Mouse (Mus musculus) 3134 (cell line): ENCODE measurements at regions not wholly inside any gene's neighbourhood (a gene's known extent, or its start where the extent isn't known, plus 50 kb on each side); places are given as distances from the start of the nearest gene placed in this dataset.

ENCODE experiments used
- DNase-seq: peaks from one replicate; pipeline ENCODE4 v3.0.0-alpha.2; 2011; ENCODE audit warnings: low spot score; ENCODE audit not compliant: insufficient read length; ENCODE audit errors: extremely low read depth

- DNase-seq, result no peak
Measured at GRCm38 (mm10) chr15:24751480-24752157, 661.9 kb downstream of the Basp1 start.

- DNase-seq, result no peak
Measured at GRCm38 (mm10) chr15:24743240-24743639, 670.3 kb downstream of the Basp1 start.

- no peak for DNase-seq
Measured at GRCm38 (mm10) chr15:24725170-24725569, 688.4 kb downstream of the Basp1 start.

GRCm38 (mm10) chr15:24724664-24725063, 688.9 kb downstream of the Basp1 start:
- no peak for DNase-seq

DNA sequence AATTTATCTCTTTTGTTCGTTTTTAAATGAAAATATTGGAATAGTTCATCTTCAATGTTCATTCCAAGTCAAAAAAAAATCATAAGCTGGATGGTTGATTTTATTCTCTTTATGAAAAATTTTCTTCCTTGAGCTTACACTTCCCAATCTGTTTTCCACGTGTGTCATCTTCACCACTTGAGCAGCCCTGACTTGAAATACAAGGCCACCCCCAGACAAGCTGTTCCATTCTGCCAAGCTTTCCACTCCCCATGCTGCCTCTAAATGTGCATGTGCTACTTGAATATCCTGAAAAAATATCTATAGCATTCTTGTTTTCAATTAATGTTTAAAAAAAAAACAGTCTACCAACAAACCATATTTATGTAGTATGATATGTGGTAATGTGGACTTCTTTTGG, 693.2 kb downstream of the Basp1 start:
- no peak for DNase-seq

DNA sequence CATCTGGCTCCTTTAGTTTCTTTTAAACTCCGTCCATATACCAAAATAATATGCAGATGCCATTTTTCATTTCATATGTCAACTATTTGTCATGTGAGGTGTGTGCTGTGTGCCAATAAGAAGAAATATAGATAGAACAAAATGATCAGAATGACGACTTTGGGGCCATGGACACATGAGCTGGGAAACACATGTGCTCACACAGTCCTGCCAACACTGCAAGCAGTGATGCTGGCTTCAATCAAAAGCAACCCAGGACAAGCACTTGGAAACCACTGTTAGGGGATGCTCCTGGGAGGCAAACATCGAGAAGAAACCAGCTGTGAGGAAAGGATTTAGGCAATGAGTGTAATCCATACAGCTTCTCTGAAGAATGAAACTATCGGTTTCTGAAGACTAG, 731.4 kb downstream of the Basp1 start:
- no peak for DNase-seq

GRCm38 (mm10) chr15:24648938-24649337, 764.6 kb downstream of the Basp1 start:
- no peak for DNase-seq

DNA sequence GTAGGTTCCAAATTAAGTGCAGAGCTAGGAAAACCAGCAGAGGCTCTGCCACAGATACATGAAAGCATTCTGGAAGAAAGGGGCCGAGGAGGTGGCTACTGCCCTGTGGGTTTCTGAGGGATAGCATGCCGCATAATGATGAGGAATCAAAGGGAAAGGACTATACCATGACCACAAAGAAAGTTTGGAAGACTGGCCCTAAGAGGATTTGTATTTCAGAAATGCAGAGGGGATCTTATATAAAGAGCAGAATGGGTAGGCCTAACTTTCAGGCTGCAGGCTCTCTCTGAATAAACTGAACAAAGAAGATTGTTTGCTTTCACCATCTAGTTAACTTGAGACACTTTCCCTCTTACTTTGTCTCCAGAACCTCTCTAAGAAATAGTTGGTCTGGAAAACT, 777.9 kb downstream of the Basp1 start:
- no peak for DNase-seq

DNA sequence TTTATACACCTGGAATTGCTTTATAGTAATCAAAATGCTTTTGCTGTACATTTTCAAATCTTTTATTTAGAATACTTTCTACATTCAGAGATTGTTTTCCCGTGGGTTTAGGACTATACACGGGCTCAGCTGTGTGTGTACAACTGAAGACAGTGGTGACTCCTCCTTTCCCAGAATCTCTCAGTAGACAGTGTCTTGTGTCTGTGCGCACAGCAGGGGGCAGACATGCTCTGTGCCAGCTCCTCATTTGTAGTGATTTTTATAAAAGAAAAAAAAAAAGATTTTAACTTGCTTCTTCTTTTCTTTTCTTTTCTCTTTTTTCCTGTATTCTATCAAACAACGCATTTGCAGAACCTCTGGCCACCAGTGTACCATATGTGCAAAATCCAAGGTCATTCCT, 817.3 kb downstream of the Basp1 start:
- DNase-seq, result no peak

GRCm38 (mm10) chr15:24588943-24589342, 824.6 kb downstream of the Basp1 start:
- no peak for DNase-seq

DNA sequence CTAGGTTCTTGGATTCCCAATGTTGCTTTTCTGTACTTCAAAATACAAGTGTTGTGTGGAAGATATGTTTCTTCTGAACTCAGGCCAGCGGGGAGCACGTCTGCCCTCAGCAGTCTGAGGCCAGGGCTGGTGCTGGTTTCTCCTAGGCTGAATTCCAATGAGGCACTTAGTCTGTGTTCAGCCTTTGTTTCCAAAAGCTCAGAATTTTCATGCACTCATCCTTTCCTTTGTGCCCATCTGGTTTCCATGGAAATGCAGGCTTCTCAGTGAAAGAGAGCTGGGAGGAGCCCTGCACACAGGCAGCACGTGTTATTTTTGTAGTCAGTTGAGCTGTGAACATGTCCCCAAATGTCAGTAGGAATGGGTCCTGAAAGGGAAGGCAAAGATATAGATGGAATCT, 846.6 kb downstream of the Basp1 start:
- no peak for DNase-seq

DNA sequence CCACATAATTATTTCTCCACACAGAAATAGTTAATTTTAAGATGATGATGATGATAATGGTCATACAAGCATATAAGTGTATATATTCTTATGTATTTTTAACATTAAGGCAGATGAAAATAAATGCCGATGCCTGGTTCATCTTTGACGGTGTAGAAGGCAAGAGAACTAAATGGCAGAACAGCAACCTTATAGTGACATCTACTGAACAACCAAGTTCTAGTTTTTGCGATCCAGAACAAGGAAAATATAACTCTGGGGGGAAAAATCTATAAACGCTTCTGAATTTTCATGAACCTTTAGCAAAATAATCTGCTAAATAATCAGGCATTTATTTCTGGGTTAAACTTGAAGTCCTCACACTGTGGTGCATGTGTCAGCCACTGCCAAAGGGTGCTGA, 856.8 kb downstream of the Basp1 start:
- no peak for DNase-seq

DNA sequence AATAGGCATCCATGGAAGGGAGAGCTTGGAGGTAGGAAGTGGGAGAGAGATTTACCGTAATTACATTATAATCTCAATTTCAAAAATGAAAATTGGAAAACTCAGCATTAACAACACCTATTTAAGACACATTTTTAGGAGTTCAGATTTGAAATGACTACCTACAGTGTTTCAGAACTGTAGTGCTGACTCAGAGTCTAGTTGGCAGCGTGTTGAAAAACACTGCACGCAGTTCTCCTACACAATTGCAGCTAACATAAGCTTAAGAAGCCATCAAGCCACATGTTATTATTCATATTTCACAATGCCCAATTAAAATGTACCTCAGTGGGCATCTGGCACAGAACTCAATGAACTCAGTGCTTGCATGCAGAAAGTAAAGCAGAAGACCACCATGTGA, 863.5 kb downstream of the Basp1 start:
- no peak for DNase-seq

DNA sequence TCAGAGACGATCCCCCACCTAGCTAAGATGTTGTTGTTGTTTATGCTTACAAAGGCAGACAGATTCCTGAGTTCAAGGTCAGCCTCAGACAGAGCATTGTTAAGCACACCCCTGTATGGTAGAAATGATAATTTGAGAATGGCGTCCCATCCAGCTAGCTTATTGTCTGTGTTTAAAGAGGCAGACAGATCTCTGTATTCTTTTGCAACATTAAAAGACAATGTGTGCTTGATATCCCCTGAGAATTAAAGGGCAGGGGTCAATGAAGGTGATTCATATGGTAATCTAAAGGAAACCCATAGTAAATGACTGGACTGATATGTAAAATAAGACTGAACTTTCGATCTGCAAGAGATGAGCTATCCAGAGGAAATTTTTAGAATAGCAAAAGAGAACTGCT, 883.5 kb downstream of the Basp1 start:
- no peak for DNase-seq

- no peak for DNase-seq
Measured at GRCm38 (mm10) chr15:24527379-24527778, 886.2 kb downstream of the Basp1 start.

GRCm38 (mm10) chr15:24513926-24514325, 899.6 kb downstream of the Basp1 start:
- DNase-seq, result no peak

DNA sequence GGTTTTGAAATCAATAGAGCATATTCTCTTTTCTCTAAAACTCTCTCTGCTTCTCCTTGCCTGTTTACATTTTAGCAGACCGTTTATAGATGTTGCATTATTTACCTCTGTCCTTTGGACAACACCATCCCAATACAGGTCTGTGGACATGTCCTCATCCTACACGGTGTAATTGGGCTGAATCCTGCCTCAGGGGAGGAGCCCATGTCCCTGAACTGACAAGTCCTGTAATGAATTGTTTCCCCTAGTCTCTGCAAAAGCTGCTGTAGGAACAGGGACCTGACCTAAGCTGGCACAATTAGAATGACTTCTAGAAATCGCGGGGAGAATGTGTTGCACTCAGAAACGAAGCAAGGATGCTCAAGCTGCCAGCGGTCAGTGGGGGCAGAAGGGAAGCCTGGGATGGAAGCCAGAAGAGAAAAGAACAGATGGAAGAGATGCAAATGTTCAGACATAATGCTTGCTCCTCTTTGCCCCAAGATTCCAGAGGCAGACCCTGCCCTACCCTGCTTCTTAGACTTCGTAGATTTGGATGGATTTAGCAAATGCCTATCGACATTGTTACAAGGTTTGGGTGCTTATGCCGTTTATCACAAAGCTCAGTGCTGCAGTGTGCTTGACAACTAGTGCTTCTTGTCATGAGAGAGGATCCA, 911.5 kb downstream of the Basp1 start:
- DNase-seq, result no peak

DNA sequence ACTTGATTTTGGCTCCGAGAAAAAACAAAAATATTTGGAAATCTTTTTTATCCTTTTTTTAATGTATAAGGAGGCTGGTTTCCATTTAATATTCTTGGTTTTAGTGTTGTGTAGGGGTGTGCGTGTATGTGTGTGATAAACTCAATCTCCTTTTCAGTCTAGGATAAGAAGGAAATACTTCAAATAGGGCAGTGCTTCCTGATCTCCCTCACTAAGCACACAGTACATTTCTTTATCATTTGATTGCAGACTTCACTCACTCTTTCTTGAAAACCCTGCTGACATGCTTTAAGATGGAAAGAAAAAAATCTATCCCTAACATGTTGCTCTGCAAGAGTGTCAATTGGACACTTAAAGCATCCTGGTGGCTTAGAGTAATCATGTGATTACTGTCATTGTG, 927.3 kb downstream of the Basp1 start:
- DNase-seq, result no peak

DNA sequence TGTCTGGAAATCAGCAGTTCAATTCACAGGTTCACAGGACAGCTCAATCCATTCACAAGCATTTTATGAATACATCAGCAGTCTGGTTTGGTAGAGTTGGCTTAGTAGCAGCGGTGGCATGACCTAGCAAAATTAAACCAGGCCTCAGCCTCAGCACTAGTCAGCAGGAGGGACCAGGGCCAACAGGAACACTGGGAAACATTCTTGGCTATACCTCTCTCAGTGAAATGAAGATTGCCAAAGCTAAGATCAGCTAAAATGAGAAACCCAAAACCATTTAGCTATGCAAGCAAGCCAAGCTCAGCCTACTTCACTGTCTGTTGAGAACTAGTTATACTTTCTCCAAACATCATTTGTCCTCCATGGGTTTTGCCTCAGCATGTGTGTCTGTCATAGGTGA, 945.3 kb downstream of the Basp1 start:
- DNase-seq, result no peak

- no peak for DNase-seq
Measured at GRCm38 (mm10) chr15:24457726-24458125, 955.8 kb downstream of the Basp1 start.

GRCm38 (mm10) chr15:24433083-24433482, 980.5 kb downstream of the Basp1 start:
- no peak for DNase-seq

DNA sequence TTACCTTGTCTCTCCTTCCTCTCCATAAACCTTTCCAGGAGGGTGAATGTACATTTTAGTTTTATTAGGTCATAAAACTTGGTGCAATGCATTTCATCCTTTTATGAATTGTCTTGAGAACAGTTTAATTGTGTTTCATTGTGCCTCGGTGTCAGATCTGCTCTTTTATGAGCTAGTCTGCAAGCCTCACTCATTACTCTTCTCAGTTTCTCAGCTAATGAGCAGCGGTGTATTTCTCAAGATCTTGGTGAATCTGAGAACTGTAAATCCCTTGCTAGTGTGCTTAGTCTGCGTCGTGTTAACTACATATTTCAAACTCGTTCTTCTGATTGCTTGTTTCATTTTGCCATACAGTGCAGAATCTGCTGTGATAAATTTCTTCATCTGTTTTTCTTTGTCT, 984.4 kb downstream of the Basp1 start:
- DNase-seq, result no peak
